Mouse (Mus musculus) mesoderm, embryonic 11.5 days (tissue): ENCODE results near the gene Itm2b.

ENCODE experiments used
- DNase-seq: peaks from one replicate; pipeline ENCODE4 v3.0.0-alpha.2; 2012; ENCODE audit warnings: low read depth, low spot score

Gene Itm2b

DNA sequence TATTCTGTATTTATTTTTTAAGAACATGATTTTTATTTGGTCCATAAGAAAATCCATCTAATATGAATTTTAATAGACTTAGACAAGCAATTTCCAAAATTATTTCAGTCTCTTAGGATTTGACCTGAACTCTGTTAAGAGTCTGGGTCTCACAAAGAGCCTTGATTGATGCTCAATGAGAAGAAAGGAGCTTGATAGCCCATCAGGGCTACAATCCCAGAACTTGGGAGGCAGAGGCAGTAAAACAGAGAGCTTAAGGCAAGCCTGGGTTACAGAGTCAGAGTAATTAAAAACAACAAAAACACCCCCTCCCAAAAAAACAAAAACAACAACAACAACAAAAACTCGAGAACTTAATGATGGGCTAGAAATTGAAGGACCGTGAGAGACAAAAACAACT is 61.1 kb downstream of the Itm2b start:
- no peak for DNase-seq

DNA sequence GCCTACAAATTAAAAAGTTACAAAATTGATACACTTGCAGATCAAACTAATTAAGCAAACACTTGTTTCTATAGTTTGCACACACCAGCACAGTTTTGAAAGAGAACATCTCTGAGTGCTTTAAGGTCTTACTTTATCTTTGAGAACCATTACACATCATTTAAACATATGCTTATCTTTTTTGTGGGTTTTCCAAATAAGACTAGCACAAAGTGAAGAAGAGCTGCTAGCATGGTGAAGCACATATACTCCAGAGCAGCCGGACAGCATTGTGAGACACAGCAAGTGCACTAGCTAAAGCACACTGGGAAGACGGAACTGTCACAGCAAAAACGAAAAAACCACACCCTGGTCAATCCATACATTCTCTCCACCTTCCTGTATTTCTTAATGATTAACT is 62.9 kb downstream of the Itm2b start:
- DNase-seq = no peak

- DNase-seq = no peak
Measured at GRCm38 (mm10) chr14:73316933-73317332, 68.2 kb downstream of the Itm2b start.

GRCm38 (mm10) chr14:73313864-73314263 is 71.2 kb downstream of the Itm2b start:
- no peak for DNase-seq

- peak; percentile 13 for DNase-seq
Measured at GRCm38 (mm10) chr14:73313396-73313795, 71.7 kb downstream of the Itm2b start.

DNA sequence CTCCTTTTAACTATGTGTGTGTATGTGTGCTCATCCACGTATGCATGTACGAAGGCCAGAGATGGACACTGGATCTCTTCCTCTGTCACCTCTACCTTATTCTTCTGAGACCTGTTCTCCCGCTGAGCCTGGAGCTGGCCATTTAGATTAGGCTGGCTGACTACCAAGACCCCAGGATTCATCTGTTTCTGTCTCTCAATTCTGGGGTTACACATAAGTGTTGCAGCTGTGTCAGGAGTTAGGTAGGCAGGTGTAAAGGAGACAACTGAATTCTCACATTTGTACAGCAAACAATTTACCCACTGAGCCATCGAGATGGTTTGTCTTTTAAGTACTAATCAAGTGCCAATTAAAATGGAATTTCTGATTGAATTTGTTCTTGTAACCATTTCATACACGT is 72.2 kb downstream of the Itm2b start:
- DNase-seq = no peak
